20 mouse cellular contexts compared by ENCODE assay signal in the genomic region with DNA sequence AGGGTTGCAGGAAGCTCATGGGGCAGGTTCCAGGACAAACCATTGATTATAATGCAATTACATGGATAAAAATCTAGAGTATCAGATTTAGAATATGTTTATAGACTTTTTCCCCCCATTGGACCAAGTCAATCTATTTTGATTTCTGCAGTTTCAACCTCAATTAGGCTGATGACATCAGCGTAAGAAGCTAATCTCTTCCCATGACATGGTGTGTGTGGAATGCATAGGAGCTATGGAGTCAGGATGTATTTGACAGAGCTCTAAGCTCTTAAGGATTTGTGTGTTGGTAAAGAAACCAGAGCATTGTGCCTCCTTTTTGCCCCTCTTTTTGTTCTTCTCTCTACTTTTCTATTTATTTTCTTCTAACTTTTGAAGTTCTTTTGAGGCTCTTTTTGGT.
"Had no signal": no experiment of that assay in that cellular context is flagged by ENCODE, and none has a peak within 500 bp of the region (broad histone marks: within the 10 kb centered on the region; RNA-seq: fewer than 3 reads in every experiment).

No protein-coding gene starts in this region.

- H3K27ac ChIP-seq: lung, embryonic 15.5 days; macrophage; midbrain, embryonic 10.5 days; midbrain, embryonic 12.5 days; neural tube, embryonic 13.5 days; stomach, embryonic 15.5 days; stomach, postnatal 0 days had no signal

- H3K9ac ChIP-seq: liver, postnatal 0 days; lung, embryonic 15.5 days; midbrain, embryonic 12.5 days; neural tube, embryonic 13.5 days; stomach, embryonic 15.5 days had no signal

- DNase-seq: liver, postnatal 0 days; lung, adult 2 months; lung, postnatal 14 days; lung, postnatal 36 days; midbrain, embryonic 14.5 days; right cerebral cortex, postnatal 14 days; thymus, adult 2 months; thymus, postnatal 25 days; thymus, postnatal 4 days had no signal

- H3K36me3 ChIP-seq: lung, embryonic 15.5 days; midbrain, embryonic 10.5 days; midbrain, embryonic 12.5 days; neural tube, embryonic 13.5 days; stomach, embryonic 15.5 days had no signal

- H3K27me3 ChIP-seq: lung, embryonic 15.5 days; megakaryocyte, embryonic 14.5 days; midbrain, embryonic 12.5 days; neural tube, embryonic 13.5 days; stomach, embryonic 15.5 days had no signal

- H3K4me2 ChIP-seq: lung, embryonic 15.5 days; midbrain, embryonic 12.5 days; neural tube, embryonic 13.5 days; stomach, embryonic 15.5 days had no signal

- H3K4me1 ChIP-seq: lung, embryonic 15.5 days; megakaryocyte, embryonic 14.5 days; midbrain, embryonic 10.5 days; midbrain, embryonic 12.5 days; neural tube, embryonic 13.5 days; stomach, embryonic 15.5 days had no signal

- ATAC-seq: liver, postnatal 0 days; lung, postnatal 0 days; midbrain, embryonic 16.5 days had no signal

- H3K4me3 ChIP-seq: lung, embryonic 15.5 days; megakaryocyte, embryonic 14.5 days; midbrain, embryonic 10.5 days; midbrain, embryonic 12.5 days; myocyte; neural tube, embryonic 13.5 days; stomach, embryonic 15.5 days had no signal

- H3K9me3 ChIP-seq: lung, embryonic 15.5 days; megakaryocyte, embryonic 14.5 days; midbrain, embryonic 10.5 days; midbrain, embryonic 12.5 days; stomach, embryonic 15.5 days had no signal
